Mouse (Mus musculus): ENCODE measurements around the gene Polg. TPM values are rescaled to one million over a fixed set of nuclear protein-coding genes. Genes with fewer than 3 reads are reported as not detected.

Polg gene
- total RNA-seq, 4 experiments from 2014 or later, result 65.9 to 72.3 (median 69.9) TPM

- no peak for DNase-seq (ENCODE audit: low spot score)
These were observed 609 bp downstream of the Polg start for GRCm38 (mm10) chr7:79465461-79466044.

DNA sequence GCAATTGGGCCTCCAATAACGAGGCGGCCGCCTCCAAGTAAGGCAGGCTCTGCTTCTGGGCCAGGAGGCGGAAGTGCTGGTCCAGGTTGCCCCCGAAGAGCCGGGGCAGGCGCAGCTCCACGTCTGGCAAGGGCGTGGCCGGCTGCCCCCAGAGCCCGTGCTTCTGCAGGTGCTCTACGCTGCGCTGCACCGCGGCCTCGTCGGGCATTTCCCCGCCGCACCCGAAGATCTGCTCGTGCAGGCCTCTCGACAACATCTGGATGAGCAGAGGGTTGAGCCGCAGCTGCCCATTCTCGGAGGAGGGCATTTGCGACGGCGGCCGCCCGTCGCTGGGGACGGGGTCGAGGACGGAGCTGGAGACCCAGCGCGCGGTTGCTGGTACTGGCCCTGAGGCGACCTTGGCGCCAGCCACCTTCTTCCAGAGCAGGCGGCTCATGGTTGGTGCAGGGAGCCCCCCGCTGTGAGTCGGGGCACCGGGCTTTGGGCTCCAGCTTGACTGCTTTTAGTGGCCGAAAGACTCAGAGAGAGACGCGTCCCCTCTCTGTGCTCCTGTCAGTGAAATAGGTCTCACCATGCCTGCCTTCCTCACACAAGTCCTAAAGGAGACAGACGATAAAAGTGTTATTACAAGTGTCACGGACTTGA, 1.3 kb downstream of the Polg start:
- DNase-seq (ENCODE audit: low spot score), result no peak

- no peak for DNase-seq (ENCODE audit: low spot score)
These were observed 2.6 kb downstream of the Polg start for GRCm38 (mm10) chr7:79463376-79464077.

DNA sequence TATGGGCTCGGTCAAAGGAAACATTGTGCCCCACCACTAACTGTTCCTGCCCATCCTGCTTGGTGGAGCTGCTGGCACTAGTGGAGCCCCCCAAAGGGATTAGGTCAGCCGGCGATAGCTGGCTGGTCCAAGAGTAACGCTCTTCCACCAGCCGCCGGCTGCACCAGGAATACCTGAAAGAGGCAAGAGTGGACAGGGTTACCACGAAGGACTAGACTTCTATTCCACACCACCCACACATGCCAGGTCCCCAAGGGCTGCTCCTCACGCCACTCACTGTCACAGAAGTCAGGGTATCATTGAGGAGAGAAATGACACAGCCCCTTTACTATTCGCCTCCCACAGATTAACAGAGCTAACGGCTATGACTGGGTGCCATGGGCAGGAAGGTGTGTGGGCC, 4.4 kb downstream of the Polg start:
- DNase-seq (ENCODE audit: low spot score), result no peak

- DNase-seq (ENCODE audit: low spot score), result no peak
These were observed 18.7 kb downstream of the Polg start for GRCm38 (mm10) chr7:79447486-79447885.

DNA sequence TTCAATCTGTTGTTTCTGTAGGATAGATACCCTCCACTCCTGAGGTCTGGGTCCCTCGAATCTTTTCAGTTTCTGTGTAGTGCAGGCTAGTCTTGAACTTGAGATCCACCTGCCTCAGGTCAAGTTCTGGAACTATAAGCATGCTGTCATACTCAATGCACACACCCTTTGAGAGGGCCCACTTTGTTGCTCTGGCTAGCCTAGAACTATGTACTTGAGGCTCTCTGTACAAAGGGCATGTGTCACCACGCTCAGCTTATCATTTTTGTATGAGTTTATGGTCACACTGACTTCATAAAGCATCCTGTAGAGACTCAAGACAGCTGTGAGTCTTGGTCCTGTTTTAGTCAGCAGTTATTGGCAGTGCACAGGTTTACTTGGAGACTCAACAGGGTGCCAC, 19.1 kb downstream of the Polg start:
- DNase-seq (ENCODE audit: low spot score), result no peak

GRCm38 (mm10) chr7:79440035-79440434, 26.1 kb downstream of the Polg start:
- no peak for DNase-seq (ENCODE audit: low spot score)

GRCm38 (mm10) chr7:79428243-79428642, 37.9 kb downstream of the Polg start:
- no peak for DNase-seq (ENCODE audit: low spot score)

DNA sequence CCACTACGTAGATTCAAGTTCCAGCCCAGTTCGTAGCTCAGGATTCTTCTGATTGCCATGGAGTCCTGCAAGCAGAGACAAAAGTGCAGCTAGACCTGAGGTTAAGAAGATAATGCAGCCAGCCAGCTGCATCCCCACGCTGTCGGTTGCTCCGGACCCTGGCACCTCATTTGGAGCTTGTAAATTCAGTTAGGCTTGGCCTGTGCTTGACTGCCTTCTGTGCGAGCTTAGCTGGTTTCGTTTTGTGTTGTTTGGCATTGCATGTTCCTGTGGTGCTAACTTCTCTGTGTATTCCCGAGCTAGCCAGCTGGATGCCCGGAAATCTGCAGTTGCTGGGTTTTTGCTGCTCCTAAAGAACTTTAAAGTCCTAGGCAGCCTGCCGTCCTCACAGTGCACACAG, 40.4 kb downstream of the Polg start:
- DNase-seq (ENCODE audit: low spot score), result no peak

GRCm38 (mm10) chr7:79422876-79423275, 43.3 kb downstream of the Polg start:
- no peak for DNase-seq (ENCODE audit: low spot score)

GRCm38 (mm10) chr7:79419950-79420349, 46.2 kb downstream of the Polg start:
- no peak for DNase-seq (ENCODE audit: low spot score)

- DNase-seq (ENCODE audit: low spot score), result no peak
These were observed 51.5 kb downstream of the Polg start for GRCm38 (mm10) chr7:79414449-79415375.

DNA sequence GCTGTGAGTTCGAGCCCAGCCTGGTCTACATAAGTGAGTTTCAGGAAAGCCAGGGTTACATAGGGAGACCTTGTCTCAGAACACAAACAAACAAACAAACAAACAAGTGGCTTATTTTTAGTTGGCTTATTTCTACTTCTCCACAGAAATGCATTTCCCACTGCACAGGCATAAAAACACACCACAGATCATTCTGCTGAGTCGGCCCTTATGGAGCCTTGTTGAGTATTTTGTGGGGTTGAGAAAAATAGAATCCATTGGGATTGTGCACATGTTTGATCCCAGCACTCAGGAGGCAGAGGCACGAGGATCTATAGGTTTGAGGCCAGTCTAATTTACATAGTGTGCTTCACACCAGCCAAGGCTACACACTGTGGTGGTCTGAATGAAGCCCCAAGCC, 65.9 kb downstream of the Polg start:
- DNase-seq (ENCODE audit: low spot score), result no peak

GRCm38 (mm10) chr7:79398971-79399370, 67.2 kb downstream of the Polg start:
- DNase-seq (ENCODE audit: low spot score), result no peak

DNA sequence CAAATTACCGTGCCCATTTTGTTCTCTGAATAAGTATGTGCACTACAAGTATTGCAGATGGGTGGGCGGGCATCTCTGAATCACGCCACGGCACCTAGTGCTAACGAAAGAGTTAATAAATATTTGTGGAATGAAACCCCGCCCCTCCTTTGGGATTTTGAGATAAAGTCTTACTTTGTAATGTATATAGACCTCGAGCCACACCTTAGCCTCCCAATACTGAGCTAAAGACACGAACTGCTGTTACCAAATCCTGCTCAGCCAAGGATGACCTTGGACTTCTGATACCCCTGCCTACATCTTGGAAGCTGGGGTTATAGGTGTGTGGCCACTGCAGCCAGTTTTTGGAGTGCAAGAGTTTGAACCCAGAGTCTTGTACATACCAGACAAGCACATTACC, 67.7 kb downstream of the Polg start:
- DNase-seq (ENCODE audit: low spot score), result no peak

- DNase-seq (ENCODE audit: low spot score), result no peak
These were observed 68.7 kb downstream of the Polg start for GRCm38 (mm10) chr7:79397446-79397963.

Small RNA genes lying within 50 kb of the gene (microRNA-seq; reads per million reads assigned to microRNA genes)
- 0.84 reads per million for gene Mir9-3

Other genes with a start within 250 kb of the Polg start
- 10 to 100 TPM; 25.5 to 43.7 (median 29.9) TPM for gene Abhd2, start 193.2 kb downstream of the Polg start, total RNA-seq (2022)
- gene Rlbp1, start 79.3 kb downstream of the Polg start, total RNA-seq (2022), result not detected
- under 1 TPM; 0.09 to 0.34 (median 0.25) TPM for gene Fanci, start 74.4 kb downstream of the Polg start, total RNA-seq (2022)
- gene Rhcg, start 151.3 kb upstream of the Polg start, total RNA-seq (2022), result not detected
- gene Ticrr, start 193.8 kb upstream of the Polg start, total RNA-seq (2022), result under 1 TPM in 1 of 4 experiments, not detected in 3; 0.14 TPM
- 1 to 10 TPM; 1.2 to 1.4 (median 1.2) TPM for gene Kif7, start 249.4 kb upstream of the Polg start, total RNA-seq (2022)